Mouse (Mus musculus): ENCODE measurements at regions not wholly inside any gene's neighbourhood (a gene's known extent, or its start where the extent isn't known, plus 50 kb on each side); places are given as distances from the start of the nearest gene placed in this dataset.

- no peak for DNase-seq
- no peak for TF ChIP-seq POLR2A (IDR thresholded peaks at IDR 0.05; ENCODE audit: borderline replicate concordance, extremely low read depth, low read depth, low read length)
- TF ChIP-seq CTCF (IDR thresholded peaks at IDR 0.05; ENCODE audit: insufficient read depth, low read length) = no peak
Measured at GRCm38 (mm10) chr2:137660449-137660848, 544.0 kb upstream of the Jag1 start.

GRCm38 (mm10) chr2:137654296-137654695 lies 537.9 kb upstream of the Jag1 start:
- 75% methylated on average over 3 of the region's 3 CpGs for WGBS
- TF ChIP-seq CTCF (IDR thresholded peaks at IDR 0.05; ENCODE audit: insufficient read depth, low read length) (no peak), POLR2A (IDR thresholded peaks at IDR 0.05; ENCODE audit: borderline replicate concordance, extremely low read depth, low read depth, low read length) (no peak)
- H3K4me3 ChIP-seq (replicated peaks; ENCODE audit: extremely low read depth, low read depth, low read length) = no peak overlapping the region
- no peaks in the 10 kb centered on the region for H3K4me1 ChIP-seq (ENCODE audit: control insufficient read depth, insufficient read depth, low read length)
- no peak for DNase-seq

More at GRCm38 (mm10) chr2:137660449-137660848, 544.0 kb upstream of the Jag1 start:
- peaks cover 5% of the 10 kb centered on the region; the same call in 1 of the 2 replicates for H3K4me1 ChIP-seq (ENCODE audit: control insufficient read depth, insufficient read depth, low read length)
- 76% methylated on average over 1 of the region's 1 CpGs for WGBS
- H3K4me3 ChIP-seq (replicated peaks; ENCODE audit: extremely low read depth, low read depth, low read length) = no peak overlapping the region

- Histone ChIP-seq H3K4me3 (replicated peaks; ENCODE audit: extremely low read depth, low read depth, low read length) (no peak overlapping the region), H3K4me1 (ENCODE audit: control insufficient read depth, insufficient read depth, low read length) (no peaks in the 10 kb centered on the region)
- TF ChIP-seq CTCF (IDR thresholded peaks at IDR 0.05; ENCODE audit: insufficient read depth, low read length) (no peak), POLR2A (IDR thresholded peaks at IDR 0.05; ENCODE audit: borderline replicate concordance, extremely low read depth, low read depth, low read length) (no peak)
- WGBS = 30% methylated on average over 2 of the region's 2 CpGs
- no peak for DNase-seq
Measured at GRCm38 (mm10) chr2:137644160-137644559, 527.7 kb upstream of the Jag1 start.

- WGBS = 63% methylated on average over 10 of the region's 10 CpGs
- no peak for DNase-seq
Measured at GRCm38 (mm10) chr2:137643269-137644055, 527.0 kb upstream of the Jag1 start.

GRCm38 (mm10) chr2:137635019-137635621 lies 518.7 kb upstream of the Jag1 start:
- no peak for DNase-seq
- H3K4me3 ChIP-seq (replicated peaks; ENCODE audit: extremely low read depth, low read depth, low read length) = no peak overlapping the region
- WGBS = 63% methylated on average over 4 of the region's 4 CpGs
- no peaks in the 10 kb centered on the region for H3K4me1 ChIP-seq (ENCODE audit: control insufficient read depth, insufficient read depth, low read length)
- no peak for TF ChIP-seq CTCF (IDR thresholded peaks at IDR 0.05; ENCODE audit: insufficient read depth, low read length)
- no peak for TF ChIP-seq POLR2A (IDR thresholded peaks at IDR 0.05; ENCODE audit: borderline replicate concordance, extremely low read depth, low read depth, low read length)

More at GRCm38 (mm10) chr2:137643269-137644055, 527.0 kb upstream of the Jag1 start:
- TF ChIP-seq CTCF (IDR thresholded peaks at IDR 0.05; ENCODE audit: insufficient read depth, low read length) (no peak), POLR2A (IDR thresholded peaks at IDR 0.05; ENCODE audit: borderline replicate concordance, extremely low read depth, low read depth, low read length) (no peak)
- Histone ChIP-seq H3K4me3 (replicated peaks; ENCODE audit: extremely low read depth, low read depth, low read length) (no peak overlapping the region), H3K4me1 (ENCODE audit: control insufficient read depth, insufficient read depth, low read length) (no peaks in the 10 kb centered on the region)

- DNase-seq = no peak
- TF ChIP-seq POLR2A (IDR thresholded peaks at IDR 0.05; ENCODE audit: borderline replicate concordance, extremely low read depth, low read depth, low read length) = no peak
- no peak for TF ChIP-seq CTCF (IDR thresholded peaks at IDR 0.05; ENCODE audit: insufficient read depth, low read length)
- WGBS = 65% methylated on average over 3 of the region's 3 CpGs
- H3K4me3 ChIP-seq (replicated peaks; ENCODE audit: extremely low read depth, low read depth, low read length) = no peak overlapping the region
- no peaks in the 10 kb centered on the region for H3K4me1 ChIP-seq (ENCODE audit: control insufficient read depth, insufficient read depth, low read length)
Measured at GRCm38 (mm10) chr2:137616637-137617036, 500.2 kb upstream of the Jag1 start.

- no peak for DNase-seq
- 91% methylated on average over 2 of the region's 2 CpGs for WGBS
- Histone ChIP-seq H3K4me3 (replicated peaks; ENCODE audit: extremely low read depth, low read depth, low read length) (no peak overlapping the region), H3K4me1 (ENCODE audit: control insufficient read depth, insufficient read depth, low read length) (no peaks in the 10 kb centered on the region)
- TF ChIP-seq CTCF (IDR thresholded peaks at IDR 0.05; ENCODE audit: insufficient read depth, low read length) (no peak), POLR2A (IDR thresholded peaks at IDR 0.05; ENCODE audit: borderline replicate concordance, extremely low read depth, low read depth, low read length) (no peak)
Measured at GRCm38 (mm10) chr2:137613791-137614190, 497.3 kb upstream of the Jag1 start.

- Histone ChIP-seq H3K4me1 (ENCODE audit: control insufficient read depth, insufficient read depth, low read length) (no peaks in the 10 kb centered on the region), H3K4me3 (replicated peaks; ENCODE audit: extremely low read depth, low read depth, low read length) (no peak overlapping the region)
- TF ChIP-seq CTCF (IDR thresholded peaks at IDR 0.05; ENCODE audit: insufficient read depth, low read length) = no peak
- TF ChIP-seq POLR2A (IDR thresholded peaks at IDR 0.05; ENCODE audit: borderline replicate concordance, extremely low read depth, low read depth, low read length) = no peak
- no peak for DNase-seq
- 38% methylated on average over 6 of the region's 6 CpGs for WGBS
Measured at GRCm38 (mm10) chr2:137608506-137608905, 492.1 kb upstream of the Jag1 start.

GRCm38 (mm10) chr2:137598136-137598535 lies 481.7 kb upstream of the Jag1 start:
- WGBS = 78% methylated on average over 7 of the region's 7 CpGs
- H3K4me3 ChIP-seq (replicated peaks; ENCODE audit: extremely low read depth, low read depth, low read length) = no peak overlapping the region
- no peak for DNase-seq
- no peaks in the 10 kb centered on the region for H3K4me1 ChIP-seq (ENCODE audit: control insufficient read depth, insufficient read depth, low read length)
- TF ChIP-seq CTCF (IDR thresholded peaks at IDR 0.05; ENCODE audit: insufficient read depth, low read length) (no peak), POLR2A (IDR thresholded peaks at IDR 0.05; ENCODE audit: borderline replicate concordance, extremely low read depth, low read depth, low read length) (no peak)

GRCm38 (mm10) chr2:137594509-137594908 lies 478.1 kb upstream of the Jag1 start:
- 77% methylated on average over 4 of the region's 4 CpGs for WGBS
- H3K4me3 ChIP-seq (replicated peaks; ENCODE audit: extremely low read depth, low read depth, low read length) = no peak overlapping the region
- TF ChIP-seq CTCF (IDR thresholded peaks at IDR 0.05; ENCODE audit: insufficient read depth, low read length) (no peak), POLR2A (IDR thresholded peaks at IDR 0.05; ENCODE audit: borderline replicate concordance, extremely low read depth, low read depth, low read length) (no peak)
- no peaks in the 10 kb centered on the region for H3K4me1 ChIP-seq (ENCODE audit: control insufficient read depth, insufficient read depth, low read length)
- DNase-seq = no peak

All from lung, adult 2 months (tissue).